Mouse (Mus musculus) MEL (cell line): ENCODE data around the gene Ggct. TPM values are rescaled to one million over a fixed set of nuclear protein-coding genes. Genes with fewer than 3 reads are reported as not detected.
A peak's percentile ranks its signal among the peaks of the same experiment; 100 is the strongest.

Experiments
- DNase-seq: peaks from one replicate; pipeline ENCODE4 v3.0.0; 2011; ENCODE audit warnings: low read depth, low spot score
- H3K27ac ChIP-seq: 2 replicates; pipeline ENCODE4 v1.5.1; 2012; ENCODE audit warnings: low read depth, mild to moderate bottlenecking, control low read depth, low read length, moderate library complexity; ENCODE audit not compliant: control insufficient read depth
- H3K27me3 ChIP-seq, 2 experiments: fragments of 150-350 bp in 1 of 2; sonication (generic) in 1 of 2; 2 replicates each; pipeline ENCODE4 v1.6.1; 2012; ENCODE audit warnings: low read length in 2 of 2, mild to moderate bottlenecking in 2 of 2, improper control_type of control experiment in 1 of 2, moderate library complexity in 1 of 2; ENCODE audit not compliant: insufficient read depth in 2 of 2, control insufficient read depth in 1 of 2
- H3K36me3 ChIP-seq, 2 experiments: 2 replicates each; pipeline ENCODE4 v1.6.1; 2012 to 2014; ENCODE audit warnings: low read length in 2 of 2, improper control_type of control experiment in 1 of 2, inconsistent platforms in 1 of 2, mild to moderate bottlenecking in 1 of 2; ENCODE audit not compliant: insufficient read depth in 2 of 2, control insufficient read depth in 1 of 2
- H3K4me1 ChIP-seq, 2 experiments: fragments of 150-350 bp in 1 of 2; sonication (generic) in 1 of 2; 2 replicates each; pipeline ENCODE4 v1.6.1; 2012; ENCODE audit warnings: low read length in 2 of 2, improper control_type of control experiment in 1 of 2, mild to moderate bottlenecking in 1 of 2; ENCODE audit not compliant: insufficient read depth in 2 of 2, control insufficient read depth in 1 of 2
- H3K4me3 ChIP-seq, 2 experiments: fragments of 150-350 bp in 1 of 2; sonication (generic) in 1 of 2; 2 replicates each; pipeline ENCODE4 v1.5.1; 2012; ENCODE audit warnings: low read depth in 2 of 2, low read length in 2 of 2, mild to moderate bottlenecking in 2 of 2, moderate library complexity in 2 of 2, control low read depth in 1 of 2, improper control_type of control experiment in 1 of 2; ENCODE audit not compliant: control insufficient read depth in 1 of 2, insufficient read depth in 1 of 2
- H3K79me2 ChIP-seq: 2 replicates; pipeline ENCODE4 v1.6.1; 2012; ENCODE audit warnings: mild to moderate bottlenecking, low read length, moderate library complexity; ENCODE audit not compliant: control insufficient read depth, poor library complexity, insufficient read depth
- H3K9ac ChIP-seq: 2 replicates; pipeline ENCODE4 v1.6.1; 2012; ENCODE audit warnings: low read depth, mild to moderate bottlenecking, control low read depth, low read length, moderate library complexity; ENCODE audit not compliant: control insufficient read depth, poor library complexity, severe bottlenecking
- H3K9me3 ChIP-seq: fragments of 150-350 bp; sonication (generic); replicated peaks from 2 replicates; pipeline ENCODE4 v1.6.1; 2012; ENCODE audit warnings: mild to moderate bottlenecking, low read length, improper control_type of control experiment, moderate library complexity; ENCODE audit not compliant: insufficient read depth
- CHD1 ChIP-seq: IDR thresholded peaks from 2 replicates; pipeline ENCODE4 v1.6.1; 2012; ENCODE audit warnings: low read depth, mild to moderate bottlenecking, inconsistent platforms, low read length, improper control_type of control experiment
- CHD2 ChIP-seq: IDR thresholded peaks from 2 replicates; pipeline ENCODE4 v1.6.1; 2011; ENCODE audit warnings: low read length, improper control_type of control experiment
- CTCF ChIP-seq, 3 experiments: IDR thresholded peaks in 2 of 3; conservative IDR thresholded peaks in 1 of 3; 2 replicates each; pipeline ENCODE4 v1.5.1; 2011 to 2012; ENCODE audit warnings: low read length in 3 of 3, low read depth in 2 of 3, mild to moderate bottlenecking in 2 of 3, improper control_type of control experiment in 1 of 3, inconsistent platforms in 1 of 3, mixed read lengths in 1 of 3, moderate library complexity in 1 of 3; ENCODE audit not compliant: control insufficient read depth in 1 of 3, insufficient read depth in 1 of 3, poor library complexity in 1 of 3, severe bottlenecking in 1 of 3
- EP300 ChIP-seq, 2 experiments: IDR thresholded peaks; 2 replicates each; pipeline ENCODE4 v1.6.1; 2011; ENCODE audit warnings: improper control_type of control experiment in 2 of 2, low read length in 2 of 2, low read depth in 1 of 2, mild to moderate bottlenecking in 1 of 2
- ETS1 ChIP-seq: IDR thresholded peaks from 2 replicates; pipeline ENCODE4 v1.6.1; 2012; ENCODE audit warnings: low read depth, mild to moderate bottlenecking, inconsistent platforms, low read length, improper control_type of control experiment, moderate library complexity
- GATA1 ChIP-seq: IDR thresholded peaks from 2 replicates; pipeline ENCODE4 v1.6.1; 2011; ENCODE audit warnings: low read depth, low read length, improper control_type of control experiment
- HCFC1 ChIP-seq: IDR thresholded peaks from 2 replicates; pipeline ENCODE4 v1.6.1; 2012; ENCODE audit warnings: low read depth, mild to moderate bottlenecking, inconsistent platforms, low read length, improper control_type of control experiment, moderate library complexity
- KAT2A ChIP-seq: conservative IDR thresholded peaks from 2 replicates; pipeline ENCODE4 v1.6.1; 2012; ENCODE audit warnings: low read depth, low read length, improper control_type of control experiment, inconsistent platforms
- MAFK ChIP-seq: IDR thresholded peaks from 2 replicates; pipeline ENCODE4 v1.6.1; 2011; ENCODE audit warnings: low read depth, mild to moderate bottlenecking, low read length, improper control_type of control experiment, borderline replicate concordance
- MEF2A ChIP-seq: IDR thresholded peaks from 2 replicates; pipeline ENCODE4 v1.6.1; 2014; ENCODE audit warnings: low read depth, mild to moderate bottlenecking, inconsistent platforms, low read length, improper control_type of control experiment; ENCODE audit not compliant: poor library complexity, insufficient replicate concordance, severe bottlenecking; ENCODE audit errors: extremely low read depth
- MYC ChIP-seq: IDR thresholded peaks from 2 replicates; pipeline ENCODE4 v1.6.1; 2011; ENCODE audit warnings: low read depth, mild to moderate bottlenecking, low read length, improper control_type of control experiment, moderate library complexity
- NRF1 ChIP-seq: IDR thresholded peaks from 2 replicates; pipeline ENCODE4 v1.6.1; 2014; ENCODE audit warnings: low read depth, mild to moderate bottlenecking, inconsistent platforms, low read length, improper control_type of control experiment, moderate library complexity; ENCODE audit not compliant: poor library complexity, insufficient read depth, severe bottlenecking
- POLR2A ChIP-seq, 2 experiments: IDR thresholded peaks; 2 replicates each; pipeline ENCODE4 v1.6.1; 2011 to 2012; ENCODE audit warnings: low read length in 2 of 2, mild to moderate bottlenecking in 2 of 2, control low read depth in 1 of 2, improper control_type of control experiment in 1 of 2, low read depth in 1 of 2, moderate library complexity in 1 of 2; ENCODE audit not compliant: control insufficient read depth in 1 of 2, insufficient read depth in 1 of 2, poor library complexity in 1 of 2
- POLR2AphosphoS5 ChIP-seq: IDR thresholded peaks from 2 replicates; pipeline ENCODE4 v1.6.1; 2012; ENCODE audit warnings: low read depth, borderline replicate concordance, mild to moderate bottlenecking, inconsistent platforms, low read length, moderate library complexity, mixed read lengths
- RCOR1 ChIP-seq: IDR thresholded peaks from 2 replicates; pipeline ENCODE4 v1.6.1; 2012; ENCODE audit warnings: low read depth, mild to moderate bottlenecking, inconsistent platforms, low read length, improper control_type of control experiment
- SIN3A ChIP-seq: IDR thresholded peaks from 2 replicates; pipeline ENCODE4 v1.6.1; 2012; ENCODE audit warnings: low read length, improper control_type of control experiment, inconsistent platforms
- USF2 ChIP-seq, 2 experiments: IDR thresholded peaks; 2 replicates each; pipeline ENCODE4 v1.6.1; 2011 to 2012; ENCODE audit warnings: improper control_type of control experiment in 2 of 2, low read length in 2 of 2, borderline replicate concordance in 1 of 2, inconsistent platforms in 1 of 2, low read depth in 1 of 2, mild to moderate bottlenecking in 1 of 2; ENCODE audit not compliant: insufficient read depth in 1 of 2
- ZC3H11A ChIP-seq: IDR thresholded peaks from 2 replicates; pipeline ENCODE4 v1.6.1; 2012; ENCODE audit warnings: low read depth, mild to moderate bottlenecking, inconsistent platforms, low read length, improper control_type of control experiment
- ZMIZ1 ChIP-seq: IDR thresholded peaks from 2 replicates; pipeline ENCODE4 v1.6.1; 2012; ENCODE audit warnings: low read depth, mild to moderate bottlenecking, inconsistent platforms, low read length, improper control_type of control experiment, moderate library complexity
- polyA plus RNA-seq, 2 experiments: library from polyadenylated mRNA; stranded (reverse) in 1 of 2; unstranded in 1 of 2; fragments of >175 nt in 1 of 2; fragments of >200 nt in 1 of 2; gene quantifications; 2 replicates each; pipeline versions ENCODE4 v1.2.1 to v1.2.4; 2012; ENCODE audit warnings: low replicate concordance in 2 of 2, low read depth in 1 of 2; ENCODE audit not compliant: insufficient read length in 2 of 2, insufficient read depth in 1 of 2, missing spikeins in 1 of 2
- total RNA-seq: library from RNA; depleted of rRNA; stranded (reverse); fragments of 300-350 nt; gene quantifications from 2 replicates; pipeline ENCODE4 v1.2.3, GENCODE M21; 2012

The Ggct gene
- total and polyA plus RNA-seq, 3 experiments: 23.7 to 41.6 TPM; not detected in 1

DNA sequence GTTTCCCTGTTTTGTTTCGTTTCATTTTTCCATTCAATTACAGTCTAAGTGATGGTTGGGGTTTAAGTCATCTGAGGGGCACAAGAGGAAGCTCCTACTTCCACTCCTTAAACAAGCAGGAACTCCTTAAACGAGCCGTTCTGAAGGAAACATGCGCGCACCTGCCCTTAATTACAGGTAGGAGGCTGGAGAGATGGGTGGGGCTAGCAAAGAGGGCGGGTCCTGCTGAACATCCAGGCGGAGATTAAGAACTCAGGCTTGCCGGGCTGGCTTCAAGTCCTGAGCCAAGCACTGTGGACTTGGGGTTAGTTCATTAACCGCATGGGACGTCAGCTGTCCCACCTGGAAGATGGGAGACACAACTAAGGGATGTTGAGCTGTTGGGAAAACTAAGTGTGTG is 25.2 kb downstream of the Ggct start:
- no peak for TF ChIP-seq MEF2A
- TF ChIP-seq CTCF (IDR thresholded peaks at IDR 0.05 in 2 of 3, conservative IDR thresholded peaks at IDR 0.05 in 1 of 3; ENCODE audit: control insufficient read depth in 1 of 3, insufficient read depth in 1 of 3, low read depth in 2 of 3, low read length in 3 of 3, poor library complexity in 1 of 3, severe bottlenecking in 1 of 3): no peak
- no peak for TF ChIP-seq CHD2
- TF ChIP-seq ZMIZ1: no peak
- no peak for TF ChIP-seq POLR2A (IDR thresholded peaks at IDR 0.05; ENCODE audit: control insufficient read depth in 1 of 2, insufficient read depth in 1 of 2, low read depth in 1 of 2, low read length in 2 of 2, poor library complexity in 1 of 2)
- no peak for TF ChIP-seq KAT2A
- TF ChIP-seq SIN3A: no peak
- H3K9me3 ChIP-seq: no peaks in the 10 kb centered on the region
- H3K27me3 ChIP-seq: peaks cover 0 to 4% of the 10 kb centered on the region in 2 experiments; a peak in 3 of 4 replicates
- DNase-seq: no peak
- H3K9ac ChIP-seq: no peak overlapping the region
- peaks cover 0 to 2% of the 10 kb centered on the region in 2 experiments; a peak in 2 of 4 replicates for H3K36me3 ChIP-seq
- no peak overlapping the region for H3K4me3 ChIP-seq
- H3K79me2 ChIP-seq: no peaks in the 10 kb centered on the region
- no peak overlapping the region for H3K27ac ChIP-seq
- peaks cover 0 to 4% of the 10 kb centered on the region in 2 experiments; a peak in 1 of 4 replicates for H3K4me1 ChIP-seq

DNA sequence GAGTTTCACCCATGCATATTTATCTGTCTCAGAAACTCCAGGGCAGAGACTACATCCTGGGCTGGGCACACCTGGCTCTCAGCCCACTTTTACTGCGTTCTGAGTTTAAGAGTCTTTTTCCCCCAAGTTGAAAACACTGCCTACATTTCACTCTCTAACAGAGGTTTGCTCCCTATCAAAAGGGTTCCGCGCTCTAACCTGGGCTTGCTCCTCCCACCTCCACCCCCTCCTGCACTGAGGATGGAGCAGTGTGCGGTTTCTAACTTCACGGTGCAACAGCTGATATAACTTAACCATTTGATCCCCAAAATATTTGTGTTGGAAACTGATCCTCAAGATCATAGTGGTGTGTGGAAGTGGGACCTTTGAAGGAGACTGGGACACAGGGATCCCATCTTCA is 27.5 kb downstream of the Ggct start:
- no peak overlapping the region for H3K27ac ChIP-seq
- no peaks in the 10 kb centered on the region for H3K79me2 ChIP-seq
- no peak overlapping the region for H3K9ac ChIP-seq
- no peaks in the 10 kb centered on the region for H3K27me3 ChIP-seq
- no peaks in the 10 kb centered on the region for H3K9me3 ChIP-seq
- TF ChIP-seq ETS1 (peak; percentile 48; the same call in 1 of the 2 replicates), ZC3H11A (no peak), EP300 (IDR thresholded peaks at IDR 0.05; ENCODE audit: low read depth in 1 of 2, low read length in 2 of 2) (peak; percentile 28 to 31; a peak in 2 of 4 replicates), RCOR1 (peak; percentile 65; the same call in 1 of the 2 replicates), USF2 (IDR thresholded peaks at IDR 0.05; ENCODE audit: borderline replicate concordance in 1 of 2, insufficient read depth in 1 of 2, low read depth in 1 of 2, low read length in 2 of 2) (no peak), HCFC1 (no peak), GATA1 (peak; percentile 37; the same call in 1 of the 2 replicates), SIN3A (peak; percentile 55)
- peaks cover 0 to 2% of the 10 kb centered on the region in 2 experiments; a peak in 2 of 4 replicates for H3K36me3 ChIP-seq
- DNase-seq: peak; percentile 64
- H3K4me3 ChIP-seq: no peak overlapping the region
- H3K4me1 ChIP-seq: peaks cover 0 to 4% of the 10 kb centered on the region in 2 experiments; a peak in 1 of 4 replicates

- no peak for DNase-seq
- TF ChIP-seq CHD1: no peak
- TF ChIP-seq MYC: no peak
- no peak for TF ChIP-seq MAFK
- no peak for TF ChIP-seq GATA1
- TF ChIP-seq MEF2A: no peak
- no peak for TF ChIP-seq ETS1
- no peak for TF ChIP-seq NRF1
- no peak for TF ChIP-seq CHD2
- TF ChIP-seq POLR2AphosphoS5: no peak
- Histone ChIP-seq H3K27me3 (no peaks in the 10 kb centered on the region), H3K27ac (no peak overlapping the region), H3K4me1 (peaks cover 0 to 4% of the 10 kb centered on the region in 2 experiments; a peak in 1 of 4 replicates), H3K4me3 (no peak overlapping the region), H3K9ac (no peak overlapping the region), H3K79me2 (no peaks in the 10 kb centered on the region), H3K9me3 (no peaks in the 10 kb centered on the region), H3K36me3 (peaks cover 0 to 2% of the 10 kb centered on the region in 2 experiments; a peak in 2 of 4 replicates)
These were observed 28.0 kb downstream of the Ggct start for GRCm38 (mm10) chr6:54964755-54965154.
